11 mouse cellular contexts compared by ENCODE assay signal in genomic region chr13:55484520-55485088, GRCm38 (mm10). TPM values are rescaled to one million over a fixed set of nuclear protein-coding genes. Genes with fewer than 3 reads are reported as not detected.
DNase-seq lines count a peak whose midpoint lies in the region; ATAC-seq and TF ChIP-seq lines count a peak whose summit lies in the region.
"Had no signal": no experiment of that assay in that cellular context is flagged by ENCODE, and none has a peak within 500 bp of the region (broad histone marks: within the 10 kb centered on the region; RNA-seq: fewer than 3 reads in every experiment).

No protein-coding gene starts in this region.

- peak overlapping the region; percentile 100 for H3K9ac ChIP-seq in forebrain, embryonic 14.5 days (ENCODE audit: low read length)
- 0 out of 2 replicates have a peak overlapping the region, but pooled peaks have one; percentile 10 for H3K9ac ChIP-seq in limb, embryonic 15.5 days
- H3K9ac ChIP-seq: heart, embryonic 12.5 days; lung, embryonic 15.5 days had no signal

- H3K9me3 ChIP-seq in forebrain, embryonic 14.5 days (replicated peaks; ENCODE audit: control insufficient read depth, low read length): no peaks in the 10 kb centered on the region
- H3K9me3 ChIP-seq in limb, embryonic 15.5 days: no peaks in the 10 kb centered on the region
- H3K9me3 ChIP-seq: lung, embryonic 15.5 days had no signal

- ATAC-seq in forebrain, embryonic 14.5 days: no peak
- no peak for ATAC-seq in limb, embryonic 15.5 days (ENCODE audit: insufficient number of reproducible peaks, low FRiP score, low TSS enrichment, low read depth)

- no peaks in the 10 kb centered on the region for H3K27me3 ChIP-seq in forebrain, embryonic 14.5 days (replicated peaks; ENCODE audit: control insufficient read depth, insufficient read depth, low read length)
- no peaks in the 10 kb centered on the region for H3K27me3 ChIP-seq in limb, embryonic 15.5 days
- H3K27me3 ChIP-seq: lung, embryonic 15.5 days had no signal

- H3K4me3 ChIP-seq in left cerebral cortex, adult 2 months: peak overlapping the region; percentile 44
- H3K4me3 ChIP-seq in forebrain, embryonic 14.5 days (ENCODE audit: low read depth, low read length): peak overlapping the region; percentile 99
- H3K4me3 ChIP-seq in limb, embryonic 15.5 days: no peak overlapping the region
- H3K4me3 ChIP-seq: heart, embryonic 12.5 days; lung, embryonic 15.5 days had no signal

- peak overlapping the region; percentile 93 for H3K27ac ChIP-seq in left cerebral cortex, adult 2 months
- H3K27ac ChIP-seq in forebrain, embryonic 14.5 days (ENCODE audit: low read depth, low read length): peak overlapping the region; percentile 100
- 0 out of 2 replicates have a peak overlapping the region, but pooled peaks have one; percentile 57 for H3K27ac ChIP-seq in limb, embryonic 15.5 days
- H3K27ac ChIP-seq: lung, embryonic 15.5 days had no signal

- peak overlapping the region; percentile 99 for H3K4me2 ChIP-seq in forebrain, embryonic 14.5 days (ENCODE audit: low read length)
- H3K4me2 ChIP-seq in limb, embryonic 15.5 days: 0 out of 2 replicates have a peak overlapping the region, but pooled peaks have one; percentile 2

- intact Hi-C loops in left cerebral cortex, adult 2 months (cut with DNase I): no loop called here
- intact Hi-C loops in heart, postnatal 36 days (cut with DNase I): no loop called here

- WGBS in forebrain, embryonic 14.5 days: 13% methylated on average over 7 of the region's 7 CpGs
- 28% methylated on average over 7 of the region's 7 CpGs for WGBS in limb, embryonic 15.5 days

- TF ChIP-seq CTCF in left cerebral cortex, adult 2 months (IDR thresholded peaks at IDR 0.05): no peak

- H3K4me1 ChIP-seq in forebrain, embryonic 14.5 days (ENCODE audit: control insufficient read depth, insufficient read depth, low read length): peaks cover 38% of the 10 kb centered on the region
- peaks cover 56% of the 10 kb centered on the region for H3K4me1 ChIP-seq in limb, embryonic 15.5 days

- H3K36me3 ChIP-seq in forebrain, embryonic 14.5 days (ENCODE audit: control insufficient read depth, insufficient read depth, low read length): peaks cover 46% of the 10 kb centered on the region
- H3K36me3 ChIP-seq in limb, embryonic 15.5 days: peaks cover 32% of the 10 kb centered on the region

- DNase-seq in left cerebral cortex, adult 2 months (ENCODE audit: extremely low spot score in 1 of 2, low spot score in 2 of 2): no peak
- no peak for DNase-seq in left cerebral cortex, adult 18-20 months (ENCODE audit: low spot score in 2 of 2)
- DNase-seq in forebrain, embryonic 14.5 days (ENCODE audit: low spot score): peak; percentile 52
- peak; percentile 63 for DNase-seq in thymus, postnatal 14 days
- DNase-seq in cerebellum, adult 18-20 months: no peak
- DNase-seq in heart, postnatal 36 days: no peak
- DNase-seq in ovary, postnatal 36 days (ENCODE audit: low spot score): no peak
- DNase-seq: adrenal gland, adult 2 months had no signal

RNA-seq across cellular contexts. Expression of gene Dbn1, which starts 3.3 kb away (rescaled TPM):
- 100 to 1,000 TPM; 303 to 325 TPM for total RNA-seq in left cerebral cortex, adult 2 months (2021)
- total RNA-seq in left cerebral cortex, adult 18-20 months (2021): 100 to 1,000 TPM; 263 to 271 TPM
- 396 and 523 TPM in 2 replicates for polyA plus RNA-seq in forebrain, embryonic 14.5 days (2014; fragmentation: Nextera tagmentation; extraction: Ambion mirVana)
- 162 and 172 TPM in 2 replicates for polyA plus RNA-seq in limb, embryonic 15.5 days (2015; fragmentation: Nextera tagmentation; extraction: Ambion mirVana)
- 1 to 10 TPM; 9.4 to 9.6 TPM for total RNA-seq in heart, postnatal 36 days (2021)

RNA-seq across cellular contexts. Expression of gene Prr7, which starts 20.5 kb away (rescaled TPM):
- total RNA-seq in left cerebral cortex, adult 2 months (2021): 10 to 100 TPM; 77.6 to 80.2 TPM
- 10 to 100 TPM; 66.6 to 70.1 TPM for total RNA-seq in left cerebral cortex, adult 18-20 months (2021)
- 6.7 and 7.4 TPM in 2 replicates for polyA plus RNA-seq in forebrain, embryonic 14.5 days (2014; fragmentation: Nextera tagmentation; extraction: Ambion mirVana)
- 0.38 and 1.2 TPM in 2 replicates for polyA plus RNA-seq in limb, embryonic 15.5 days (2015; fragmentation: Nextera tagmentation; extraction: Ambion mirVana)
- under 1 TPM; 0.58 to 0.70 TPM for total RNA-seq in heart, postnatal 36 days (2021)

RNA-seq across cellular contexts. Expression of gene Pdlim7, which starts 28.9 kb away (rescaled TPM):
- 100 to 1,000 TPM in 1 of 2 experiments, 10 to 100 TPM in 1; 94.9 to 114 TPM for total RNA-seq in left cerebral cortex, adult 2 months (2021)
- 100 to 1,000 TPM in 1 of 2 experiments, 10 to 100 TPM in 1; 91.7 to 101 TPM for total RNA-seq in left cerebral cortex, adult 18-20 months (2021)
- 124 and 127 TPM in 2 replicates for polyA plus RNA-seq in forebrain, embryonic 14.5 days (2014; fragmentation: Nextera tagmentation; extraction: Ambion mirVana)
- 147 and 213 TPM in 2 replicates for polyA plus RNA-seq in limb, embryonic 15.5 days (2015; fragmentation: Nextera tagmentation; extraction: Ambion mirVana)
- 10 to 100 TPM; 49.3 to 49.9 TPM for total RNA-seq in heart, postnatal 36 days (2021)

RNA-seq across cellular contexts. Expression of gene Grk6, which starts 39.7 kb away (rescaled TPM):
- 10 to 100 TPM; 61.2 to 66.2 TPM for total RNA-seq in left cerebral cortex, adult 2 months (2021)
- 10 to 100 TPM; 63.2 to 64.6 TPM for total RNA-seq in left cerebral cortex, adult 18-20 months (2021)
- polyA plus RNA-seq in forebrain, embryonic 14.5 days (2014; fragmentation: Nextera tagmentation; extraction: Ambion mirVana): 25.0 and 28.9 TPM in 2 replicates
- polyA plus RNA-seq in limb, embryonic 15.5 days (2015; fragmentation: Nextera tagmentation; extraction: Ambion mirVana): 34.3 and 39.0 TPM in 2 replicates
- 10 to 100 TPM; 17.6 to 18.1 TPM for total RNA-seq in heart, postnatal 36 days (2021)

RNA-seq across cellular contexts. Expression of gene Dok3, which starts 44.5 kb away (rescaled TPM):
- 10 to 100 TPM; 10.1 to 18.2 TPM for total RNA-seq in left cerebral cortex, adult 2 months (2021)
- total RNA-seq in left cerebral cortex, adult 18-20 months (2021): 10 to 100 TPM in 1 of 2 experiments, 1 to 10 TPM in 1; 9.1 to 12.2 TPM
- polyA plus RNA-seq in forebrain, embryonic 14.5 days (2014; fragmentation: Nextera tagmentation; extraction: Ambion mirVana): 1.4 and 2.9 TPM in 2 replicates
- polyA plus RNA-seq in limb, embryonic 15.5 days (2015; fragmentation: Nextera tagmentation; extraction: Ambion mirVana): 4.7 and 5.7 TPM in 2 replicates
- 1 to 10 TPM; 2.2 to 2.7 TPM for total RNA-seq in heart, postnatal 36 days (2021)

Comparison
In these comparisons a context has a peak if more than half of its experiments do, and no peak if none do; other contexts are left out.
1. DNase-seq: peak in forebrain, embryonic 14.5 days (single experiment) and thymus, postnatal 14 days (single experiment); none in left cerebral cortex, adult 2 months (0 of 2), left cerebral cortex, adult 18-20 months (0 of 2), cerebellum, adult 18-20 months (0 of 2), heart, postnatal 36 days (0 of 2) and ovary, postnatal 36 days (single experiment).
2. RNA of gene Dbn1, which starts 3.3 kb away (total RNA-seq): 303 to 325 TPM in left cerebral cortex, adult 2 months and 263 to 271 TPM in left cerebral cortex, adult 18-20 months; 9.4 to 9.6 TPM in heart, postnatal 36 days; every median in the first group is over 10 times any median in the second.
3. RNA of gene Prr7, which starts 20.5 kb away (total RNA-seq): 77.6 to 80.2 TPM in left cerebral cortex, adult 2 months and 66.6 to 70.1 TPM in left cerebral cortex, adult 18-20 months; 0.58 to 0.70 TPM in heart, postnatal 36 days; every median in the first group is over 10 times any median in the second.
4. Peak in every context shown above with its lines, with median percentiles within 50 percentile points of each other: H3K27ac ChIP-seq.